Mouse (Mus musculus) ES-E14 (cell line): ENCODE results near the gene Map6.

Experiments
- ZC3H11A ChIP-seq: IDR thresholded peaks from 2 replicates; pipeline ENCODE4 v1.6.1; 2012; ENCODE audit warnings: low read depth, mild to moderate bottlenecking, inconsistent platforms, low read length, borderline replicate concordance
- ZNF384 ChIP-seq: IDR thresholded peaks from 2 replicates; pipeline ENCODE4 v1.6.1; 2012; ENCODE audit warnings: low read depth, low read length, inconsistent platforms

DNA sequence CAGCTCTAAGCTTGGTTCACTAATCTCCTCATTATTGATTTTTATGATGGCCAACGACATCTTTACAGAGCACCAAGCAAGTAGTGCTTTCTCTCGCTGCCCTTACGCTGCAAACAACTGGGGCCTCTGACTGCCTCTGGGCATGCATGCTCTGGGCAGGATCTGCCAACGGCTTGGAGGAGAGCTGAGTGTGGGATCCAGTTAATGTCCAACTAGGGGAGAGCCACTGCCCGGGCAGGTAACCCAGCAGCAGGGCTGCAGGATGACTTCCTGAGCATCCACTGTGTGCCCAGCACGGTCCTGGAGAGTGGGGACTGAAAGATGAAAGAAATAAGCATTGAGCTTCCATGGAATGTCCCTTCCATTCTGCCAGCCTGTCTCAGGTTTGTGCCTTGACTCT lies 99.5 kb downstream of the Map6 start:
- TF ChIP-seq ZNF384 (no peak), ZC3H11A (no peak)
